Mouse (Mus musculus) common myeloid progenitor, adult 5-6 weeks (primary cell): Measurements from ENCODE around the gene Ikzf3. TPM values are rescaled to one million over a fixed set of nuclear protein-coding genes. Genes with fewer than 3 reads are reported as not detected.

Experiments used
- ATAC-seq: replicated peaks from 2 replicates; pipeline ENCODE4 v1.8.0; 2016; ENCODE audit warnings: low read depth, mild to moderate bottlenecking, moderate TSS enrichment, inconsistent platforms; ENCODE audit not compliant: poor library complexity, severe bottlenecking
- total RNA-seq: library from RNA; stranded (forward); fragments of 200-1000, 187-1606 nt; gene quantifications from 2 replicates; pipeline ENCODE4 v1.2.3, GENCODE M21; 2017

Gene Ikzf3
- total RNA-seq, 1 experiment from 2014 or later: not detected

- ATAC-seq: no peak
These were observed 18.9 kb downstream of the Ikzf3 start for GRCm38 (mm10) chr11:98526824-98527461.

- ATAC-seq: no peak
These were observed 20.7 kb downstream of the Ikzf3 start for GRCm38 (mm10) chr11:98525140-98525539.

- no peak for ATAC-seq
These were observed 25.4 kb downstream of the Ikzf3 start for GRCm38 (mm10) chr11:98520468-98520867.

GRCm38 (mm10) chr11:98513356-98513936, 32.4 kb downstream of the Ikzf3 start:
- ATAC-seq: no peak

- ATAC-seq: no peak
These were observed 33.0 kb downstream of the Ikzf3 start for GRCm38 (mm10) chr11:98512881-98513280.

GRCm38 (mm10) chr11:98510125-98510524, 35.7 kb downstream of the Ikzf3 start:
- no peak for ATAC-seq

GRCm38 (mm10) chr11:98509434-98509833, 36.4 kb downstream of the Ikzf3 start:
- no peak for ATAC-seq

- ATAC-seq: no peak
These were observed 40.9 kb downstream of the Ikzf3 start for GRCm38 (mm10) chr11:98504926-98505325.

- no peak for ATAC-seq
These were observed 48.2 kb downstream of the Ikzf3 start for GRCm38 (mm10) chr11:98497388-98498288.

GRCm38 (mm10) chr11:98495176-98495719, 50.6 kb downstream of the Ikzf3 start:
- ATAC-seq: no peak

GRCm38 (mm10) chr11:98493394-98493793, 52.4 kb downstream of the Ikzf3 start:
- ATAC-seq: no peak

- no peak for ATAC-seq
These were observed 52.9 kb downstream of the Ikzf3 start for GRCm38 (mm10) chr11:98492959-98493358.

GRCm38 (mm10) chr11:98491571-98491970, 54.3 kb downstream of the Ikzf3 start:
- ATAC-seq: no peak

- no peak for ATAC-seq
These were observed 57.1 kb downstream of the Ikzf3 start for GRCm38 (mm10) chr11:98488540-98489234.

GRCm38 (mm10) chr11:98487526-98488040, 58.2 kb downstream of the Ikzf3 start:
- no peak for ATAC-seq

GRCm38 (mm10) chr11:98485749-98486148, 60.1 kb downstream of the Ikzf3 start:
- no peak for ATAC-seq

- no peak for ATAC-seq
These were observed 63.8 kb downstream of the Ikzf3 start for GRCm38 (mm10) chr11:98482067-98482466.

GRCm38 (mm10) chr11:98481231-98481630, 64.6 kb downstream of the Ikzf3 start:
- 0 out of 2 replicates have a peak, but pooled peaks have one; percentile 32 for ATAC-seq

- ATAC-seq: no peak
These were observed 65.8 kb downstream of the Ikzf3 start for GRCm38 (mm10) chr11:98479940-98480497.
